Mouse (Mus musculus): ENCODE measurements at regions not wholly inside any gene's neighbourhood (a gene's known extent, or its start where the extent isn't known, plus 50 kb on each side); places are given as distances from the start of the nearest gene placed in this dataset.

GRCm38 (mm10) chr15:62177768-62178410 is 1255.1 kb upstream of the A1bg start:
- H3K36me3 ChIP-seq (replicated peaks): no peaks in the 10 kb centered on the region
- no peak overlapping the region for H3K4me2 ChIP-seq
- H3K27ac ChIP-seq: no peak overlapping the region
- no peaks in the 10 kb centered on the region for H3K27me3 ChIP-seq (replicated peaks)
- WGBS: 93% methylated on average over 9 of the region's 9 CpGs
- H3K4me3 ChIP-seq: no peak overlapping the region
- no peak overlapping the region for H3K9ac ChIP-seq
- H3K4me1 ChIP-seq: no peaks in the 10 kb centered on the region
- no peaks in the 10 kb centered on the region for H3K9me3 ChIP-seq
- ATAC-seq (replicated peaks): no peak

- Histone ChIP-seq H3K9me3 (no peaks in the 10 kb centered on the region), H3K36me3 (replicated peaks) (no peaks in the 10 kb centered on the region), H3K27ac (no peak overlapping the region), H3K9ac (no peak overlapping the region), H3K4me1 (no peaks in the 10 kb centered on the region), H3K4me2 (no peak overlapping the region), H3K4me3 (no peak overlapping the region), H3K27me3 (replicated peaks) (no peaks in the 10 kb centered on the region)
- no peak for ATAC-seq (replicated peaks)
- 48% methylated on average over 2 of the region's 2 CpGs for WGBS
Measured at GRCm38 (mm10) chr15:62176076-62176475, 1253.3 kb upstream of the A1bg start.

GRCm38 (mm10) chr15:62173633-62174543 is 1251.1 kb upstream of the A1bg start:
- H3K4me2 ChIP-seq: no peak overlapping the region
- no peaks in the 10 kb centered on the region for H3K36me3 ChIP-seq (replicated peaks)
- ATAC-seq (replicated peaks): no peak
- no peaks in the 10 kb centered on the region for H3K4me1 ChIP-seq
- no peak overlapping the region for H3K9ac ChIP-seq
- 88% methylated on average over 10 of the region's 10 CpGs for WGBS
- no peak overlapping the region for H3K27ac ChIP-seq
- no peaks in the 10 kb centered on the region for H3K27me3 ChIP-seq (replicated peaks)
- no peak overlapping the region for H3K4me3 ChIP-seq
- H3K9me3 ChIP-seq: no peaks in the 10 kb centered on the region

- H3K4me3 ChIP-seq: no peak overlapping the region
- no peaks in the 10 kb centered on the region for H3K27me3 ChIP-seq (replicated peaks)
- no peak overlapping the region for H3K27ac ChIP-seq
- ATAC-seq (replicated peaks): no peak
- no peak overlapping the region for H3K9ac ChIP-seq
- H3K36me3 ChIP-seq (replicated peaks): no peaks in the 10 kb centered on the region
- no peak overlapping the region for H3K4me2 ChIP-seq
- WGBS: 78% methylated on average over 7 of the region's 7 CpGs
- H3K4me1 ChIP-seq: no peaks in the 10 kb centered on the region
- no peaks in the 10 kb centered on the region for H3K9me3 ChIP-seq
Measured at GRCm38 (mm10) chr15:62171632-62172031, 1248.8 kb upstream of the A1bg start.

GRCm38 (mm10) chr15:62171167-62171566 is 1248.4 kb upstream of the A1bg start:
- no peak for ATAC-seq (replicated peaks)
- no peak overlapping the region for H3K9ac ChIP-seq
- WGBS: 63% methylated on average over 2 of the region's 2 CpGs
- H3K9me3 ChIP-seq: no peaks in the 10 kb centered on the region
- no peaks in the 10 kb centered on the region for H3K4me1 ChIP-seq
- no peaks in the 10 kb centered on the region for H3K27me3 ChIP-seq (replicated peaks)
- H3K27ac ChIP-seq: no peak overlapping the region
- no peaks in the 10 kb centered on the region for H3K36me3 ChIP-seq (replicated peaks)
- no peak overlapping the region for H3K4me2 ChIP-seq
- H3K4me3 ChIP-seq: no peak overlapping the region

GRCm38 (mm10) chr15:62170337-62170736 is 1247.5 kb upstream of the A1bg start:
- H3K27me3 ChIP-seq (replicated peaks): no peaks in the 10 kb centered on the region

GRCm38 (mm10) chr15:62169591-62170019 is 1246.8 kb upstream of the A1bg start:
- 91% methylated on average over 3 of the region's 3 CpGs for WGBS
- Histone ChIP-seq H3K9ac (no peak overlapping the region), H3K4me2 (no peak overlapping the region), H3K27ac (no peak overlapping the region), H3K27me3 (replicated peaks) (no peaks in the 10 kb centered on the region), H3K36me3 (replicated peaks) (no peaks in the 10 kb centered on the region), H3K4me3 (no peak overlapping the region), H3K4me1 (no peaks in the 10 kb centered on the region), H3K9me3 (no peaks in the 10 kb centered on the region)
- ATAC-seq (replicated peaks): no peak

More at GRCm38 (mm10) chr15:62170337-62170736, 1247.5 kb upstream of the A1bg start:
- 95% methylated on average over 4 of the region's 4 CpGs for WGBS
- Histone ChIP-seq H3K9me3 (no peaks in the 10 kb centered on the region), H3K4me3 (no peak overlapping the region), H3K4me1 (no peaks in the 10 kb centered on the region), H3K36me3 (replicated peaks) (no peaks in the 10 kb centered on the region), H3K27ac (no peak overlapping the region), H3K9ac (no peak overlapping the region), H3K4me2 (no peak overlapping the region)
- ATAC-seq (replicated peaks): no peak

- Histone ChIP-seq H3K9ac (no peak overlapping the region), H3K4me2 (no peak overlapping the region), H3K9me3 (no peaks in the 10 kb centered on the region), H3K36me3 (replicated peaks) (no peaks in the 10 kb centered on the region), H3K4me3 (no peak overlapping the region), H3K4me1 (no peaks in the 10 kb centered on the region), H3K27ac (no peak overlapping the region), H3K27me3 (replicated peaks) (no peaks in the 10 kb centered on the region)
- 92% methylated on average over 8 of the region's 8 CpGs for WGBS
- no peak for ATAC-seq (replicated peaks)
Measured at GRCm38 (mm10) chr15:62168958-62169590, 1246.3 kb upstream of the A1bg start.

GRCm38 (mm10) chr15:62168522-62168921 is 1245.7 kb upstream of the A1bg start:
- Histone ChIP-seq H3K9ac (no peak overlapping the region), H3K27ac (no peak overlapping the region), H3K27me3 (replicated peaks) (no peaks in the 10 kb centered on the region), H3K4me2 (no peak overlapping the region), H3K9me3 (no peaks in the 10 kb centered on the region), H3K4me3 (no peak overlapping the region), H3K36me3 (replicated peaks) (no peaks in the 10 kb centered on the region), H3K4me1 (no peaks in the 10 kb centered on the region)
- WGBS: 100% methylated on average over 2 of the region's 2 CpGs
- ATAC-seq (replicated peaks): no peak

GRCm38 (mm10) chr15:62166786-62167185 is 1244.0 kb upstream of the A1bg start:
- H3K4me3 ChIP-seq: no peak overlapping the region
- H3K9ac ChIP-seq: no peak overlapping the region
- 96% methylated on average over 5 of the region's 5 CpGs for WGBS
- no peak overlapping the region for H3K4me2 ChIP-seq
- no peak for ATAC-seq (replicated peaks)
- no peaks in the 10 kb centered on the region for H3K36me3 ChIP-seq (replicated peaks)
- no peaks in the 10 kb centered on the region for H3K9me3 ChIP-seq
- no peaks in the 10 kb centered on the region for H3K4me1 ChIP-seq
- no peak overlapping the region for H3K27ac ChIP-seq
- no peaks in the 10 kb centered on the region for H3K27me3 ChIP-seq (replicated peaks)

- ATAC-seq (replicated peaks): no peak
- no peak overlapping the region for H3K4me3 ChIP-seq
- no peaks in the 10 kb centered on the region for H3K9me3 ChIP-seq
- H3K36me3 ChIP-seq (replicated peaks): no peaks in the 10 kb centered on the region
- H3K27ac ChIP-seq: no peak overlapping the region
- no peaks in the 10 kb centered on the region for H3K27me3 ChIP-seq (replicated peaks)
- no peak overlapping the region for H3K4me2 ChIP-seq
- H3K4me1 ChIP-seq: no peaks in the 10 kb centered on the region
- no peak overlapping the region for H3K9ac ChIP-seq
- 91% methylated on average over 10 of the region's 10 CpGs for WGBS
Measured at GRCm38 (mm10) chr15:62165826-62166500, 1243.2 kb upstream of the A1bg start.

- Histone ChIP-seq H3K4me1 (no peaks in the 10 kb centered on the region), H3K9me3 (no peaks in the 10 kb centered on the region), H3K4me2 (no peak overlapping the region), H3K27me3 (replicated peaks) (no peaks in the 10 kb centered on the region), H3K4me3 (no peak overlapping the region), H3K36me3 (replicated peaks) (no peaks in the 10 kb centered on the region), H3K9ac (no peak overlapping the region), H3K27ac (no peak overlapping the region)
- ATAC-seq (replicated peaks): no peak
- 96% methylated on average over 9 of the region's 9 CpGs for WGBS
Measured at GRCm38 (mm10) chr15:62164766-62165410, 1242.1 kb upstream of the A1bg start.
